Mouse (Mus musculus) spleen, adult 2 months (tissue): ENCODE data around the gene Plekha6.

Experiments used
- CTCF ChIP-seq: fragments of 200-500 bp; IDR thresholded peaks from 2 replicates; pipeline ENCODE4 v1.5.1; 2011; ENCODE audit warnings: mild to moderate bottlenecking, inconsistent platforms; ENCODE audit not compliant: insufficient read depth, insufficient read length, insufficient replicate concordance; ENCODE audit errors: extremely low read depth
- POLR2A ChIP-seq: fragments of 200-500 bp; IDR thresholded peaks from 2 replicates; pipeline ENCODE4 v1.6.1; 2011; ENCODE audit warnings: low read depth, low read length, inconsistent platforms

- TF ChIP-seq POLR2A (no peak), CTCF (no peak)
Measured at GRCm38 (mm10) chr1:133118844-133119243, 45.2 kb upstream of the Plekha6 start.
